Mouse (Mus musculus) retina, postnatal 1 day (tissue): ENCODE measurements around the gene Mrpl42.
A peak's percentile ranks its signal among the peaks of the same experiment; 100 is the strongest.

Experiments used
- DNase-seq: peaks from one replicate; pipeline ENCODE4 v3.0.0-alpha.2; 2012

The Mrpl42 gene

DNA sequence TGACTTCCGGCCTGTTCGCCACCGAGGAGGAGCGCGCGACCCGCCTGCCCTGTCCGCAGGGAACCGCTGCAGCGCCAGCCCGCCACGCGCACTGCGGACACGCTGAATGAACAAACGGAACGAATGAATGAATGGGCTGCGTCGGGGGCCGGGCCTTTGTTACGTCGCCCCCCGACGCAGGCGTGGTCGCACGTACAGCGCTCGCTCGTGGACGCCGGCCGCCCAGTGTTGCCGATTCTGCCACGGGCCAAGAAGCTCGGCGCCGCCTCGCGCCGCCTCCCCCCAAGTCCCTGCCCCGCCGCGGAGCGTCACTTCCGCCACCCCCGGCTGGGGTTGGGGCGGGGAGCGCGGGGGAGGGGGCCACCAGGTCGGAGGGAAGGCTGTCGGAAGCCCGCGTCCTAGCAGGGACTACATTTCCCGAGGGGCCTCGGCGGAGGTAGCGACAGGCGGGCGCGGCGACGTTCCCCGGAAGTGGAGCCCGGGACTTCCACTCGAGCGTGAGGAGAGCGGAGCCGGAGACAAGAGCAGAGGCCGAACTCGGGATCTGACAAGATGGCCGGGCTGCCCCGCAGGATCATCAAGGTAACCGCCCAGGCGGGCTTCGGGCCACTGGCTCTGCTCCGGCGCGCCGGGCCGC is 13.0 kb upstream of the Mrpl42 start, which contains the start of gene Ube2n:
Gene Ube2n, plus strand, starts transcription at position 490 of the 637 bp plus-strand sequence.
- DNase-seq = peak; percentile 99

DNA sequence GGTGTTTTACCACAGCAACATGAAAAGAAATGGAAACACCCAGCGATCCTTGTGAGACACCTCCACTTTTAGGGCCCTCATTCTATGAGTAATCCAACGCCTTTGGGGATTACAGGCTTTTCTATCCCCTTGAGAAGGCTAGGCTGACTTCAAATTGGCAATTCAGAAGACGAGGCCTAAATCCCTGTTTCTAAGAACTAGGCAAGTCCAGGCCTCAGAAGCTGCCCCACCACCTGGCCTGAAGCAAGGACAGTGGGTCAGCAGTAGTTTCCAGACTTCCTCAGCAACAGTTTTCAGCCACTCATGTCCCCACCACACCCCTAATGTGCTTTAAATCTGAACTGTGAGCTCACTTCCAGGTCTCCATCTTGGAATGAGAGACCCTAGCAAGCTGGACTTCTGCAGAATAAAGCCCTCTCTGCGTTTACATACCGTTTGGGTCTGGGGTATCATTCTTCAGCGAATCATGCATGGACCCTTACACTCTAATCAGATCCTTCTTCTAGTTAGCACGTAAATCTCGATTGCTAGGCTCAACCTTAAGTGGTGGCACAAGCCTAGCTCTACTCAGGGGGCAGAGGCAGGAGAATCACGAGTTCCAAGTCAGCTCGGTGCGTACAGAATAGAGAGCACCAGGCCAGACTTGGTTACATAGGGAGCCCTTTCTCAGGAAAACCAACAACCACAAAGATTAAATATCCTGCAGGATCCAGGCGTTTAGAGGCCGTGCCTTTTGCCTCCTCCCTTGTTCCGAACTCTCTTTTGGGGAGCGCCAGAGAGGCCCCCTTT is 12.2 kb upstream of the Mrpl42 start:
- no peak for DNase-seq

DNA sequence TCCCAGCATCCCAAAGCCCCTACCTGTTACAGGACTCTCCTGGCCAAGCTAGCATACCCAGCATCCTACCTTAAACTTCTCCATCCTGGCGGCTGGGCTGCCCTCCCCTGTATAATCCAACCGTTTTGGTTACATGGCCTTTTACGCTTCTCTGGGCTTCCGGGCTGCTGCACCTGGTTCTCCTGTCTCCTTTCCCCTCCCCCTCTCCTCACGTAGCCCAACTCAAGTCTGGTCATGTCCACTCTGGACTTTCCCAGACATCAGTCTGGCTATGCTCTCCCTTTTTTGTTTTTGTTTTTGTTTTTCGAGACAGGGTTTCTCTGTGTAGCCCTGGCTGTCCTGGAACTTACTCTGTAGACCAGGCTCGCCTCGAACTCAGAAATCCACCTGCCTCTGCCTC is 10.9 kb upstream of the Mrpl42 start:
- DNase-seq = no peak

DNA sequence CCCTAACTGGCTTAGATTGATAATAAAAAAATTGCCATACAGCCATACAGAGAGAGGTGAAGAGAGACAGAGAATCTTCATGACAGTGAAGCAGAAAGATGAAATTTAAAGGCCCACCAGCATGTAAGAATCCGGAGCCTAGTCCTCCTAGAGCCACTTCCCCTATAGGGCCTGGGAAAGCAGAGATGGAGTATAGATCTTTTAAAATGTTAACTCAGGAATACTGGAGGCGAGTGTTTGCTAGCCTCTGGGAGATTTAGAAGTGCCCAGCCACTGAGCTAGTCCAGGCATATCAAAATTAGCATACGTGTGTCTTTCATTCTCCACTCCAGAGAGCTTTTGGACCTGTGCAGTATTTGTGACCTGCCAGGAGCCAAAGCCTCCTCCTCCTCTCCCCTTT is 7.5 kb upstream of the Mrpl42 start:
- no peak for DNase-seq

DNA sequence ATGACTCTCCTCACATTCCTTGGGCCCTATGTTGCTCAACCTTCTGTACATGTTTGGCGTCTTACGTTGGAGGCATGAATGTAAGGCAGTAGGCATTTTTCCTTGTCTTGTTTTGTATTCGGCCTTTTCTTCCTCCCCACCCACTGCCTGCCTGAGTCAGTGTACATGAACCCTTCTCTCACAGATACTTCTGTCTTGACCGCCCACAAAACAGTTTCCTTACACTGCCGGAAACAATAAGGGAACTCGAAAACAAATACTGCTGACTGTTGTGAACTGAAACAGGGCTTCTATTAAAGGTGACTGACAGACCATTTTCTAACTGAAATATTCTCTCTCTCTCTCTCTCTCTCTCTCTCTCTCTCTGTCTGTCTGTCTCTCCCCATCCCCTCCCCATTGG is 7.1 kb upstream of the Mrpl42 start:
- no peak for DNase-seq

DNA sequence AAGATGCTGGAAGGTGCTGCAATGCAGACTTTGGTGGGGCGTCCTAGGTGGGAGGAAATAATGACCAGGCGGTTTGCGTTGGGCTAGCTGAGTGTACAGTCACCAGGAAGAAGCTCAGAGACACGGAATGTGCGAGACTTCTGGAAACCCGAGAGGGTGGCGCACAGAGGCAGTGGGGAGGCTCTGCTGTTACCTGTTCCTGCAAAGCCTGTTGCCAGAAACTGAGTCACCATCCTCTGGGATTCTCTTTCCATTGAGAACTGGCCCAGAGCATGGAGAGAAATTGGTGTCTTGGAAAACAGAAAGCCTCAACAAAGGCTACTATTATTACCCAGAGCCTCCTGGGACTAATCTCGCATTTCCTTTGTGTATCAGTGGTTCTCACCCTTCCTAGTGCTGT is 6.4 kb upstream of the Mrpl42 start:
- DNase-seq = no peak

DNA sequence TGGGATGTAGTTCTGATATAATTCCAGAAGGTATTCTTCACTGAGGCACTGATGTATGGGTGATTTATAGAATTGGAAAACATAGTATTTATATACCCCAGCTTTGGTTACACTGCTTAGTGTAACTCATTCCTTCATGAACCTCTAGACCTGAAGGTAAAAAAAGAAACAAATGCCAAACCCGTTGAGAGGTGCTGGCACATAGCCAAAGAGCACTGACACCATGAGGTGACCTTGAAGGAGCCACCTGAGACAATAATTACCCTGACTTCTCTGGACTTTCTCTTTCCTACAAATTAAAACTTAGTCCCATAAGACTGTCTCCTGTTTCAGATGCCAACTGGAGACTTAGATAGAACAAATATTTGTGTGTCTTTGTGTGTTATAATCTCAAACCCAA is 2.6 kb upstream of the Mrpl42 start:
- DNase-seq = no peak

DNA sequence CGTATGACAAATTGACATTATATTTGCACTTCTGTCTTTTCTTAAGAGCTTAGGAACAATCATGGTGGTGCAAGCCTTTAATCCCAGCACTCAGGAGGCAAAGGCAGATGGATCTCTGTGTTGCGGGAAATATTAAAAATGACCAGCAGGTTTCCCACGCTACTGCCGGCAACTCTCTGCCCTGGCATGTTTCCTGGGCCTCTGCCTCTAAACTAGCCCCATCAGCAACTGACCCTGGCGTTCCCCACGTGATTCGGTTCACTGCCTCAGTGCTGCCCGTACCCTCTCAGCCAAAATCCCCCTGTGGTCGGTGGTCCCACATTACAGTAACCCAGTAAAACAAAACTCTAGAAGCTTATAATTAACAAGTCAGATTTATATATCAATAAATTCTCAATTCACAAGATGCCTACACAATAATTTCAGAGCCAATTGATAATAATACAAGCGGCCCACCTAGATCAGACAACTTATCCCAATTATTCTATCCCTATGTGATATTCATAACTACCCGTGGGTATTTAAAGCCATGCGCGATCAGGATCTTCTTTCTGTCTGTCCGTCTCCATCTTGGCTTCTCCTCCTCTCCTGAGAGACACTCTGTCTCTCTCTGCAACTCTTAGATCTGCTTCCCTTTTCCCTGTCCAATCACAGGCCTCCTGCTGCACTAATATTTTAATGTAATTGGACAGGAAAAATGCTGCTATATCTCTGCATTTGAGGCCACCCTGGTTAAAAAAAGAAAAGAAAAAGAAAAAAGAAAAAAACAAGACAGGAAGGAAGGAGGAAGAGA is 1.9 kb upstream of the Mrpl42 start:
- no peak for DNase-seq

DNA sequence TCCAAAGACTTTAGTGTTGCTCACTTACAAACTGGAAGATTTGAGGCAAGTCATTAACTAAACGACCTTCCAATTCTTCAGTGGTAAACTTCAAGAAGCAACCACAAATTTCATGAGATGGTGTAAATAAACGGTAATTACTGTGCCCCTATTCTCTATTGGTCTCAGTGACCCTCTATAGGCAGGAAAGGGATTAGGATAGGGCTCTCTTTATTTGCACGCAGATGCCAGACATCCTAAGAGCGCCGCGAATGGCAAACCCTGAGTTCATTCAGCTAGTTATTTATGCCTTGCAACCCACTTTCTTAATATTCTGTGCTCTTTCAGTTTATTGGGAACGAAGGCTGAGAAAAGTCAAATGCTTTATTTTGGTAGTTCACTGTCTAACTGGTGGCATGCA is 707 bp downstream of the Mrpl42 start:
- no peak for DNase-seq

DNA sequence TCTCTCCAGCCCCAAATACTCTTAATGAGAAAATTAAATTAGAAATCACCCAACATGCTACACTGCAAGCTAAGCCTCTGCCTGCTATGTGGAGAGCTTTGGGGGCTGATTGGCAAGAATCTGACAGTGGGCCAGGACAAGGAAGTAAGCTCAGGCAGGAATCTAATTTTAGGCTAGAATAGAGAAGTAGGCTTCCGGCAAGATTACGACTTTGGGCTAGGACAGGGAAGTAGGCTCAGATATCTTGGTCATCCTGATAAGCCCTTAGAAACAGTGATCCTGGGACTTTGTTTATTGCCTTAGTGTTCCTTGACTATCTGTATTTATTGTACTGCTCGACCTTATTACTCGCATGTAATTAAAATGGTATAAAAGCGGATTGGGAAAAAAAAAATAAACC is 7.5 kb downstream of the Mrpl42 start:
- no peak for DNase-seq

DNA sequence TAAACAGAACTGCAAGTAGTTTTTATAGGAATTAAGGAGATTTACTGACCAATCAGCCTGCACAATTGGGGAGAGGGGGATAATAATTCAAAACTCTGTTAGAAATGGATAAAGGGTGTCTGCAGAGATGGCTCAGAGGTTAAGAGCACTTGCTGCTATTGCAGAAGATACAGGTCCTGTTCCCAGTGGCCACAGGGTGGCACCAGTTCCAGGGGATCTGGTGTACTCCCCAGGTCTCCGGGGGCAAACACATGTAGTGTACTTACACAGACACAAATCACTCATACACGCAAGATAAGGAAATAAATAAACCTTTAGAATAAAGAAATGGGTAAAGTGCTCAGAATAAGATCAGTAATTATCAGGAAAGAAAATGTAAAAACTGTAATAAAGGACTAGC is 12.1 kb downstream of the Mrpl42 start:
- peak; percentile 22 for DNase-seq

DNA sequence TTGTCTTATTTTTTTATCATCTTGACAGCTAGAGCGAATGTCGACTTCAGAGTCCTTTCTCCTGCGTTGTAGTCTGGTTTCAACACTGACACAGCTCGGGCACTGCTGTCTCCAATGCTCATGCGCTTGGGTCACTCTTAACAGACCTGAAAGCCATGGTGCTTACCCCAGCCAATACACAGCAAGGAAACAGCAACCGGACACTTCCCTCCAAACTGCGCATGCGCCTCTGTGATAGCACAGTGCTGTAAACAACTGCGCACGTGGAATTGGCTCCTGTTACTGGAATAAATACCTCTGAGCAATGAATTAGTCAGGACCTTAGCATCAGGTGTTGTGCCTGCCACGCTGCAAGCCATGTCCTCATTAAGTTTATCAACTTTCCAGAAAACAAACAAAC is 24.2 kb downstream of the Mrpl42 start:
- DNase-seq = no peak

DNA sequence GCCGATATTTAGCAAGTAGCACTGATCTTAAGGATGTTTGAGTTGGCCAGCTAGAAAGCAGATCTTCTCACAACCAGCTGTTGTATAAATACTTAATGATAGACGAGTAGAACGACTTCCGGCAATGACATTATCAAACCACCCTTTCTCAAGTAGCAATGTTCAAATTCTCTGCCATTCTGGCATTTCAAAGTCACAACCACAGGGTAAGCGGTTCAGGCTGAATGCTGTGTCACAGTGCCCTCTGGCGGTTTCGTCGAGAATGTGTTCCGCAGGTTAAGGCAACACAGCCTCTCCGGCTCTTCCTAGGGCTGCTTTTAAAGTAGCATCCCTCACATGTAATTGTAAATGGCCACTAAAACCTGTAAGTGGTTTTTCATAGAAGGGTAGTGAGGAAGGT is 25.8 kb downstream of the Mrpl42 start:
- DNase-seq = peak; percentile 84

DNA sequence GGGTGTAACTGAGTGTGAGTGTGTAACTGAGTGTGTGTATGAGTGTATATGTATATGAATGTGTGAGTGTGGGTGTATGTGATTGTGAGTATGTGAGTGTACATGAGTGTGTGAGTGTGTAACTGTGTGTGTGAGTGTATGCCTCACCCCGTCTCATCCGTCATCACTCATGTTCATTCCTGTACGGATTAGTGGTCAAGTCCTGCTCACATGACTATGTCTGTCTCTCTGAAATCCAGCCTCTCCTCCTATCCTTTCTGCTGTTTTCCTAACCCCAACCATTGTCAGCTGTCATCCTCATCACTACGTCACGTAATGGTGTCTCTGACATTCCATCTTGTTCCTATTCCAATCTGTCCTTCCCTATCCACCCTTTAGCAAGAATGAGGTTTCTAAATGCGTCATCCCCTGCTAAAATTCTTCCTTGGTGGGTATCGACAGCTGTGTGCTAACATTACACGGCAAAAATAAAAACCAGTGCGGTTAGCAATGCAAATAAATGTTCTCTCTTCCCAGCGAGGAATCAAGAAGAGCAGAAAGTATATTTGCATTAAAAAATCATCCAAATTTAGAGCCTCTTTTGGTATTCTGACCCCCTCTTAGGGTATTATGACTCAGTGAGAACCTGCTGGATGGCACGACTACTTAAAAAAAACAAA is 29.7 kb downstream of the Mrpl42 start:
- DNase-seq = no peak

DNA sequence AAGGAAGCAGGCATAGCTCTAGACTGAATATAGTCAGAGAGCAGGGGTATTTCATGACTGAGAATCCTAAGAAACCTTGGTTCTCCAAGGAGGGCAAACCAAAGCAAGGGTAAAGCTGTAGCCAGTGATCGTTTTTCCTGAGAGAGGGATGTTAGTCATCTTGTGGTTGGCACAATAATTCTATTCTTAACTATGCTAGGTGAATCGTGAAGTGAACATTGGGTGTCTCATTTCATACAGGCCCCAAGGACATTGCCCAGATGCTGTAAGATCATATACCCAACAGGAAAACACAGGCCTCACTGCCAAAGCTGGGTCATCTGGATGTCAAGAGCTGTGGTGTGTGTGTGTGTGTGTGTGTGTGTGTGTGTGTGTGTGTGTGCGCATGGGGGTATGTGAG is 30.6 kb downstream of the Mrpl42 start:
- no peak for DNase-seq

DNA sequence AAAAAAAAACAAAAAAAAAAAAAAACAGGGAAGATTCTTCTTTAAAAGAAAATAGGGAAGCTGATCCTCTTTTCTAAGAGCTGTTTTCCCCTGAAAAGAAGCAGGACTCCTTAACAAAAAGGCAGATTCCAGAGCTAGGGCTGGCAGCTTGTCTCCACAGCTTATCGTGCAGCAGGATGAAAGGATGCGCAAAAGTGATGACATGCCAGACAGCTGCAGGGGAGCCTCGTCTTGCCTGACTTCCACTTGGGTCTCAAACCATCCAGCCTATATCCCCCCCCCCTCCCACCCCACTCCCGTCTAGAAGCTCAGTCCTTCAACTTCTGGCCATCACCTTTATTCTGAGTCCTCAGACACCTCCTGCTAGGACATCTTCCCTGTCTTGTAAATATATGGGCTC is 32.8 kb downstream of the Mrpl42 start:
- DNase-seq = no peak

DNA sequence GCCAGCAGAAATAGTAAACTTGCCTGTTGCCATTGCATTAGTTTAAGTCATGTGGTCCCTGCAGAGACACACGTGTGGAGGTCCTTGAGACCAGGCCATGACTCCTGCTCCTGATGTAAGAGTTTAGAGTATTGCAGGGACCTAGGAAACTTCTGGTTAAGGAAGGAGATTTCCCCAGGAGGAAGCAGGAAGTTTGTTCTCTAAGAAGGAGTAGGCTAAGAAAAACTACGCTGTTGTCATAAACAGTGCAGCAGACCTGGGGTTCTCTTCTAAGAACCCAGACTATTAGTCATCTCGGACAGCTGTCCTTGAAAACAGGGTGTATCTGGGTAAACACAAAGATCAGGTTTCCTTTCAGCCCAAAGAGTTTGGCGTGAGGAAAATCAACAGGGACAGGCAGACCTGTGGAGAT is 36.2 kb downstream of the Mrpl42 start:
- DNase-seq = no peak

DNA sequence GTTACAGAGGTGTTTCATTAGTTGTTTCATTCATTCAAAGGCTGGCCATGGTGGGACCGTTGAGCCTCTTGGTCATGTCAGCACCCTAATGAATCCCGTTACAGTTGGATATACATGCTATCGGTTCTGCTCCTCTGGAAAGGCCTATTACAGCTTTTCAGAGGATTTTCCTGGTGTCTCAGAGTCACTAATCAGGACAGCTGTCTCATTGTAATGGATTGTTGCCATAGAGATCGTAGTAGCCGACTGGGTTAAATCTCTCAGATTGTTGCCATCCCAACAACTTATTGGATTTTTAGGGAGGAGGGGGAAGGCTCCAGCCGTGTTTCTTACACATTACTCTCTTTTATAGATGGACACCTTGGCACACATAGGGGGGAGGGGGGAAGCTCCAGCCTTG is 37.2 kb downstream of the Mrpl42 start:
- DNase-seq = peak; percentile 54

DNA sequence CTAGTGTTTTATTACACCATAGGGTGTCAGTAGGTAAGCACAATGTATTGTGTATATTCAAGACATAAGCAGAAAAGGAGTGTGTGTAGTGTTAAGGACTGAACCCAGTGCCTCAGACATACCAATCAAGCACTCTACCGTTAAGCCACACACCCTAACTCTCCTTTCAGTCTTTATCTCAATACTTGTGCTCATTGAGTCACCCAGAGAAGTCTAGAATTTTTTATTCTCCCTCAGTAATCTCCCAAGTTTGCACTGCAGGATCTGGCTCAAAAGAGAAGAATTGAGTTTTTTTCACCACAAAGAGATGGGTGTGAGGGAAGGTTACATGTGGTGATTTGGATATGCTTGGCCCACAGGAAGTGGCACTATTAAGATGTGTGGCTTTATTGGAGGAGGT is 39.5 kb downstream of the Mrpl42 start:
- DNase-seq = no peak

DNA sequence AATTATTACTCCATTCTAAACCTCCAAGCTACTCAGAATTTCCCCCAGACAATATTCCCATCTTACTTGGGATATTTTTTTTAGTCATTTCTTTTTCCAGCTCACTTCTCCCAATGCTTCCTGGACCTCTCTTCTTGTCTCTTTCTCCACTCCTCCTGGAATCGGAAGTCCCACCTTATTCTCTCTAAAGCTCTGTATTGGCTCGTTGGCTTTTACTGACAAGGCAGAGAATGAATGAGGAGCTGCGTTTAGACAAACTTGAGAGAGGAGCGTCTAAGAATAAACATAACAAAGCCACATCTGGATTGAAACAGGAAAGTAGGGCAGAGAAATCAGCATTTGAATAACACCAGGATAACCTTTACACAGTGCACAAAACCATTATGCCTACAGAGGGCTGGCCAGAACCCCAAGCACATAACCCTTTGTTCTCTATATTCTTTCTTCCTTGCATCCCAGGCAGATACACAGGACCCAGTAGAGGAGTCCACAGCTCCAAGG is 40.6 kb downstream of the Mrpl42 start:
- no peak for DNase-seq

DNA sequence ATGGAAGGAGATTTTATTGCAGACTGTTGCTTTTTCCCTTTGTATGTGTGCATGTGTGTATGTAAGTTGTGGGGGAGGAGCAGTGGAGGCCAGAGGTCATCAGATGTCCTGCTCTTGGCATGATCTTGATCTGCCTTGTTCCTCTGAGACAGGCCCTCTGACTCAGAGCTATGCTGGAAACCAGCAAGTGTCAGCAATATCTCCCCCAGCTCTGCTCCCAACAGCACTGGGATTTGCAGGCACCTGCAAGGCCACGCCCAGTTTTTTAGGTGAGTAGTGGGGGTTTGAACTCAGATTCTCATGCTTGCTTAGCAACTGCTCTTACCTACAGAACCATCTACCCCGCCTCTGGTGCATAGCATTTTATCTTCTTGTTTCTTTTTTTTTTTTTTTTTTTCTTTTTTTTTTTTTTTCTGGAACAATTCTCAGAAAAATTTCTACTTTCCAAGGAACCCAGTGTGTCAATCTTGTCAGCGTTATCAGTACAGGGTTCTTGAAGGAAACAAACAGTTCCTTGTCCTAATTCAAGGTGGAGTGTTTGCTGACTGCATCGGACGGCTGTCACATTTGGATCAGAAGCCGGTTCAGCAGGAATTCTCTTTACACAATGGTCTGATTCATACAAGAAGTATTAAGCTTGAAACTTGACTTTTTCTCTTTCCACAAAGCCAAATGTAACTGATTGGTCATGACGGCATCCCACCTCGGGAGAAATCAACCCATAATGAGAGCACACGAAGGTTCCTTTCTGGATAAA is 43.5 kb downstream of the Mrpl42 start:
- DNase-seq = no peak

DNA sequence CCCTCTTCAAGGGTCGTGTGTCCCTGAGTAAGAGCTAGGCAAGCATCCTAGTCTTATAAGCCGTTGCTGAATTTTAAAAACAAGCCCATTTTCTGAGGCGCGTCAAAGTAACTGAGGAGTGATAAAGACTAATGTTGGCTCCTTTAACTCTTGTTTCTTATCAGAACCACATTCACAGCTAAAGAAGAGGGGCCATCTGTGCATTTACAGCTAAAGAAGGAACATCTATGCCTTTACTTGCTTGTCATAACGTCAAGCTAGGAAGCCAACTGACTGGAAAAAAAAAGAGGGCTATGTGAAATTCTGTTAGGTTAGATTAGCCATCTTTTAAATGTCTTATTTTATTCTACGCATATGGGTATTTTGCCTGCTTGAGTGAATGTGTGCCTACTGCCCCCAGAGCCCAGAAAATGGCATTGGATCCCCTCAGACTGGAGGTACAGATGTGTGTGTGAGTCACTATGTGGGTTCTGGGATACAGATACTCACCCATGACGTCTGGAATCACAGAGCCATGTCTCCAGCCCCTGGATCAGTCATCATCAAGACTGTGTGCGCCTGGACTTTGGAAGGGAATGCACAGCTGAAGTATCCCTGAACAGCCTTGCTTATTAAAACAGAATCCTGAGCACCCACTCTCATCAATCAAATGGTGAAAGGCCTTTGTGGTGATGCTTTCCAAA is 44.2 kb downstream of the Mrpl42 start:
- no peak for DNase-seq
